Mouse (Mus musculus) hindbrain, embryonic 11.5 days (tissue): Measurements from ENCODE around the gene Zfp710. TPM values are rescaled to one million over a fixed set of nuclear protein-coding genes. Genes with fewer than 3 reads are reported as not detected.
"Not testable (repeated sequence)": the region's sequence is repeated elsewhere in the genome, so short reads cannot be mapped to it uniquely, and the experiment has no call there.

Experiments
- ATAC-seq: fragments of 200-750 bp; cut with Nextera tagmentation; 2 replicates; pipeline ENCODE4 v1.8.0; 2017; ENCODE audit warnings: mild to moderate bottlenecking, moderate TSS enrichment, moderate library complexity; ENCODE audit not compliant: low FRiP score
- DNase-seq: peaks from one replicate; pipeline ENCODE4 v3.0.0-alpha.2; 2015; ENCODE audit warnings: low spot score
- H3K27ac ChIP-seq: fragments of 300-500 bp; sonication (generic); 2 replicates; pipeline ENCODE4 v1.5.1; 2014; ENCODE audit warnings: mild to moderate bottlenecking, low read depth, low read length
- H3K27me3 ChIP-seq: fragments of 300-500 bp; sonication (generic); 2 replicates; pipeline ENCODE4 v1.6.1; 2014; ENCODE audit warnings: mild to moderate bottlenecking, low read length, moderate library complexity, mixed read lengths; ENCODE audit not compliant: control insufficient read depth, insufficient read depth
- H3K36me3 ChIP-seq: fragments of 300-500 bp; sonication (generic); 2 replicates; pipeline ENCODE4 v1.6.1; 2014; ENCODE audit warnings: mild to moderate bottlenecking, low read length, moderate library complexity, mixed read lengths; ENCODE audit not compliant: control insufficient read depth, insufficient read depth
- H3K4me1 ChIP-seq: fragments of 300-500 bp; sonication (generic); replicated peaks from 2 replicates; pipeline ENCODE4 v1.6.1; 2014; ENCODE audit warnings: low read length, mixed read lengths; ENCODE audit not compliant: control insufficient read depth, insufficient read depth
- H3K4me2 ChIP-seq: fragments of 300-500 bp; sonication (generic); replicated peaks from 2 replicates; pipeline ENCODE4 v1.6.1; 2014; ENCODE audit warnings: mild to moderate bottlenecking, low read depth, low read length
- H3K4me3 ChIP-seq: fragments of 300-500 bp; sonication (generic); 2 replicates; pipeline ENCODE4 v1.5.1; 2014; ENCODE audit warnings: low read depth, low read length
- H3K9ac ChIP-seq: fragments of 300-500 bp; sonication (generic); 2 replicates; pipeline ENCODE4 v1.6.1; 2014; ENCODE audit warnings: low read depth, low read length
- H3K9me3 ChIP-seq: fragments of 300-500 bp; sonication (generic); 2 replicates; pipeline ENCODE4 v1.6.1; 2016; ENCODE audit warnings: low read length; ENCODE audit not compliant: control insufficient read depth
- WGBS: fragments of 180-500 bp; shearing (Covaris S2); extraction: QIAGEN DNeasy Blood & Tissue Kit; methylation state at CpG from one replicate; pipeline ENCODE4 v1.1.7; 2014; 5-methylcytosine and 5-hydroxymethylcytosine counted together
- polyA plus RNA-seq: library from polyadenylated mRNA; unstranded; fragments of >200 nt; fragmentation: Nextera tagmentation; extraction: Ambion mirVana; gene quantifications from 2 replicates; pipeline ENCODE4 v1.2.1, GENCODE M21; 2014

Gene Zfp710
- polyA plus RNA-seq, 1 experiment from 2014 or later = 26.4 TPM

- Histone ChIP-seq H3K4me2 (no peak overlapping the region), H3K27me3 (no peaks in the 10 kb centered on the region), H3K36me3 (no peaks in the 10 kb centered on the region), H3K9me3 (no peaks in the 10 kb centered on the region), H3K9ac (no peak overlapping the region), H3K4me1 (peaks cover 11% of the 10 kb centered on the region; the same call in 1 of the 2 replicates), H3K27ac (no peak overlapping the region), H3K4me3 (no peak overlapping the region)
- WGBS = 80% methylated on average over 4 of the region's 4 CpGs
- ATAC-seq = no peak
- no peak for DNase-seq
Observed at GRCm38 (mm10) chr7:80047041-80047440, 22.4 kb downstream of the Zfp710 start.

- H3K27ac ChIP-seq = no peak overlapping the region
- no peaks in the 10 kb centered on the region for H3K27me3 ChIP-seq
- H3K4me2 ChIP-seq = no peak overlapping the region
- H3K9me3 ChIP-seq = no peaks in the 10 kb centered on the region
- H3K4me3 ChIP-seq = no peak overlapping the region
- H3K36me3 ChIP-seq = no peaks in the 10 kb centered on the region
- no peak overlapping the region for H3K9ac ChIP-seq
- 63% methylated on average over 2 of the region's 2 CpGs for WGBS
- H3K4me1 ChIP-seq = peaks cover 6% of the 10 kb centered on the region; the same call in 1 of the 2 replicates
- ATAC-seq = no peak
- DNase-seq = no peak
Observed at GRCm38 (mm10) chr7:80049746-80050145, 25.1 kb downstream of the Zfp710 start.

- H3K9me3 ChIP-seq, H3K4me2 ChIP-seq, H3K27ac ChIP-seq, DNase-seq, H3K4me3 ChIP-seq, H3K36me3 ChIP-seq, H3K4me1 ChIP-seq, ATAC-seq, H3K9ac ChIP-seq, H3K27me3 ChIP-seq: not testable (repeated sequence)
- WGBS = 97% methylated on average over 1 of the region's 1 CpGs
Observed at GRCm38 (mm10) chr7:80050382-80050781, 25.8 kb downstream of the Zfp710 start.

- no peak for DNase-seq
- Histone ChIP-seq H3K9ac (no peak overlapping the region), H3K36me3 (no peaks in the 10 kb centered on the region), H3K4me3 (no peak overlapping the region), H3K9me3 (no peaks in the 10 kb centered on the region), H3K4me2 (no peak overlapping the region), H3K27ac (no peak overlapping the region), H3K4me1 (peaks cover 10% of the 10 kb centered on the region), H3K27me3 (no peaks in the 10 kb centered on the region)
- ATAC-seq = no peak
- WGBS = 78% methylated on average over 6 of the region's 6 CpGs
Observed at GRCm38 (mm10) chr7:80051835-80052234, 27.2 kb downstream of the Zfp710 start.

GRCm38 (mm10) chr7:80052261-80052660 is 27.6 kb downstream of the Zfp710 start:
- Histone ChIP-seq H3K36me3 (no peaks in the 10 kb centered on the region), H3K4me3 (no peak overlapping the region), H3K9ac (no peak overlapping the region), H3K4me1 (peaks cover 14% of the 10 kb centered on the region), H3K27me3 (no peaks in the 10 kb centered on the region), H3K9me3 (no peaks in the 10 kb centered on the region), H3K27ac (no peak overlapping the region), H3K4me2 (no peak overlapping the region)
- DNase-seq (no peak), ATAC-seq (no peak)
- WGBS = 85% methylated on average over 11 of the region's 11 CpGs

- Histone ChIP-seq H3K4me1 (peaks cover 22% of the 10 kb centered on the region), H3K9me3 (no peaks in the 10 kb centered on the region), H3K4me2 (no peak overlapping the region), H3K27ac (no peak overlapping the region), H3K9ac (no peak overlapping the region), H3K36me3 (no peaks in the 10 kb centered on the region), H3K4me3 (no peak overlapping the region), H3K27me3 (no peaks in the 10 kb centered on the region)
- WGBS = 90% methylated on average over 9 of the region's 9 CpGs
- DNase-seq = no peak
- no peak for ATAC-seq
Observed at GRCm38 (mm10) chr7:80053147-80053546, 28.5 kb downstream of the Zfp710 start.

- no peak for DNase-seq
- Histone ChIP-seq H3K9ac (no peak overlapping the region), H3K36me3 (no peaks in the 10 kb centered on the region), H3K4me2 (no peak overlapping the region), H3K4me1 (peaks cover 26% of the 10 kb centered on the region), H3K27ac (no peak overlapping the region), H3K27me3 (no peaks in the 10 kb centered on the region), H3K9me3 (no peaks in the 10 kb centered on the region), H3K4me3 (no peak overlapping the region)
- 76% methylated on average over 12 of the region's 12 CpGs for WGBS
- no peak for ATAC-seq
Observed at GRCm38 (mm10) chr7:80055781-80056180, 31.2 kb downstream of the Zfp710 start.

- H3K4me3 ChIP-seq = no peak overlapping the region
- no peak overlapping the region for H3K4me2 ChIP-seq
- H3K36me3 ChIP-seq = no peaks in the 10 kb centered on the region
- H3K9me3 ChIP-seq = no peaks in the 10 kb centered on the region
- H3K9ac ChIP-seq = no peak overlapping the region
- peaks cover 26% of the 10 kb centered on the region for H3K4me1 ChIP-seq
- no peaks in the 10 kb centered on the region for H3K27me3 ChIP-seq
- 0 out of 2 replicates have a peak, but pooled peaks have one; percentile 15 for ATAC-seq
- no peak for DNase-seq
- 38% methylated on average over 4 of the region's 4 CpGs for WGBS
- H3K27ac ChIP-seq = peak overlapping the region; percentile 87
Observed at GRCm38 (mm10) chr7:80057002-80057691, 32.5 kb downstream of the Zfp710 start.

GRCm38 (mm10) chr7:80057781-80058180 is 33.2 kb downstream of the Zfp710 start:
- peak; percentile 49 for DNase-seq
- 12% methylated on average over 14 of the region's 14 CpGs for WGBS
- Histone ChIP-seq H3K9me3 (no peaks in the 10 kb centered on the region), H3K27me3 (no peaks in the 10 kb centered on the region), H3K27ac (peak overlapping the region; percentile 87), H3K4me1 (peaks cover 26% of the 10 kb centered on the region), H3K4me2 (0 out of 2 replicates have a peak overlapping the region, but pooled peaks have one; percentile 0), H3K4me3 (no peak overlapping the region), H3K9ac (0 out of 2 replicates have a peak overlapping the region, but pooled peaks have one; percentile 32), H3K36me3 (no peaks in the 10 kb centered on the region)
- ATAC-seq = peak; percentile 68
